8 mouse cellular contexts compared by ENCODE assay signal in the genomic region with DNA sequence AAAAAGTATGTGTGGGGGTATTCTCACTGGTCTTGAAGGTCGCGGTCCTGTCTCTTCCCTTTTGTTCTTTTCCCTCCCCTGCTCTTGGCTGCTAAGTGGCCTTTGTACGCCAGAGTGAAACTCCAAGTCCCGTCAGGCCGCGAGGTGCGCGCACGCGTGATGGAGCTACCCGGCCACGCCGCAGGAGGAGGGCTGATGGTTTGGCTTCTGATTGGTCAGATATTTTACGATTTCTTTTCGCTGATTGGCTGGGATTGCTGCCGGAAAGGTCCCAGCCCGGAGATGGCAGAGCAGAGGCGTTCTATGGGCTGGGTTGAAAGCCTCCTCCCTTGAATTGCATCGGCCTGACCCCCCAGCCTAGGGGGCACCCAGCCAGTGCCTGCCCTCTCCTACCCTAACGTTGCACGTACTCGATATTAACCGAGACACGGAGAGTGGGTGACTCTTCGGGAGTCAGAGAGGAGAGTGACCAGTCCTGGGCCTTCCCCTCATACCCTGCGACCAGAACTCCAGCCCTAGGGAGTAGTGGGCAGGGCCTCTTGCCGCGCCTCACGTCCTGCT. TPM values are rescaled to one million over a fixed set of nuclear protein-coding genes. Genes with fewer than 3 reads are reported as not detected.
DNase-seq lines count a peak whose midpoint lies in the region; ATAC-seq lines count a peak whose summit lies in the region.

No protein-coding gene starts in this region.

- DNase-seq in adipocyte (ENCODE audit: low spot score): peak; percentile 98
- peak; percentile 99 for DNase-seq in embryo, embryonic 10 days (ENCODE audit: low spot score)
- DNase-seq in gastrocnemius, postnatal 10 days: peak; percentile 92
- DNase-seq in induced T-regulatory cell, adult 2 months (ENCODE audit: low read depth): peak; percentile 98
- DNase-seq in left cerebral cortex, adult 9 months (ENCODE audit: low spot score in 2 of 2): peak; percentile 92 to 98
- DNase-seq in right cerebral cortex, postnatal 14 days: peak; percentile 95
- peak; percentile 92 to 96 for DNase-seq in urinary bladder, postnatal 36 days (ENCODE audit: low spot score in 2 of 2)

- ATAC-seq in megakaryocyte progenitor cell, adult 5-6 weeks (replicated peaks; ENCODE audit: poor library complexity): peak; percentile 92

RNA-seq across cellular contexts. Expression of gene Zfp46, which starts 1.4 kb away (rescaled TPM):
- 10 to 100 TPM; 44.5 to 48.7 TPM for total RNA-seq in gastrocnemius, postnatal 10 days (2021)
- total RNA-seq in megakaryocyte progenitor cell, adult 5-6 weeks (2015): 6.7 and 7.7 TPM in 2 replicates
- total RNA-seq in megakaryocyte progenitor cell, adult 5-6 weeks (2017): 7.4 and 7.9 TPM in 2 replicates

RNA-seq across cellular contexts. Expression of gene Hnrnpr, which starts 24.9 kb away (rescaled TPM):
- total RNA-seq in gastrocnemius, postnatal 10 days (2021): 10 to 100 TPM; 40.9 to 53.0 TPM
- 114 and 118 TPM in 2 replicates for total RNA-seq in megakaryocyte progenitor cell, adult 5-6 weeks (2015)
- 179 and 224 TPM in 2 replicates for total RNA-seq in megakaryocyte progenitor cell, adult 5-6 weeks (2017)

RNA-seq across cellular contexts. Expression of gene Tcea3, which starts 38.4 kb away (rescaled TPM):
- total RNA-seq in gastrocnemius, postnatal 10 days (2021): 100 to 1,000 TPM; 199 to 247 TPM
- 0.10 TPM in 1 of 2 replicates, not detected in the other for total RNA-seq in megakaryocyte progenitor cell, adult 5-6 weeks (2015)
- total RNA-seq in megakaryocyte progenitor cell, adult 5-6 weeks (2017): 0.33 and 0.41 TPM in 2 replicates

Comparison
In these comparisons a context has a peak if more than half of its experiments do, and no peak if none do; other contexts are left out.
1. Peak in every context shown above with its lines: DNase-seq and ATAC-seq.
2. RNA of gene Zfp46, which starts 1.4 kb away (total RNA-seq): 44.5 to 48.7 TPM in gastrocnemius, postnatal 10 days; 6.7 to 7.9 TPM in megakaryocyte progenitor cell, adult 5-6 weeks; every median in the first group is over 4 times any median in the second.
3. RNA of gene Tcea3, which starts 38.4 kb away (total RNA-seq): 199 to 247 TPM in gastrocnemius, postnatal 10 days; 0.10 to 0.41 TPM in megakaryocyte progenitor cell, adult 5-6 weeks; every median in the first group is over 100 times any median in the second.